Mouse (Mus musculus): ENCODE results near the gene Snrpf.

GRCm38 (mm10) chr10:93588796-93589195, 710 bp downstream of the Snrpf start:
- no peak for TF ChIP-seq CTCF (conservative IDR thresholded peaks at IDR 0.05; ENCODE audit: low read length)
- no peak for TF ChIP-seq POU5F1 (IDR thresholded peaks at IDR 0.05; ENCODE audit: borderline replicate concordance, low read length)

Data from E14TG2a.4 (cell line).